Mouse (Mus musculus): ENCODE measurements at regions not wholly inside any gene's neighbourhood (a gene's known extent, or its start where the extent isn't known, plus 50 kb on each side); places are given as distances from the start of the nearest gene placed in this dataset.

- no peak for TF ChIP-seq EP300 (IDR thresholded peaks at IDR 0.05; ENCODE audit: low read depth)
- TF ChIP-seq CTCF (IDR thresholded peaks at IDR 0.05; ENCODE audit: low read depth) = no peak
- Histone ChIP-seq H3K27me3 (ENCODE audit: control insufficient read depth, insufficient read depth, low read length) (no peaks in the 10 kb centered on the region), H3K9ac (replicated peaks; ENCODE audit: low read depth, low read length) (no peak overlapping the region), H3K4me3 (ENCODE audit: low read depth, low read length) (no peak overlapping the region), H3K36me3 (replicated peaks; ENCODE audit: control insufficient read depth, insufficient read depth, low read length) (no peaks in the 10 kb centered on the region), H3K9me3 (replicated peaks; ENCODE audit: control insufficient read depth, low read length) (no peaks in the 10 kb centered on the region), H3K4me2 (ENCODE audit: low read depth, low read length) (no peak overlapping the region), H3K27ac (ENCODE audit: low read depth) (no peak overlapping the region), H3K4me1 (ENCODE audit: control insufficient read depth, insufficient read depth) (no peaks in the 10 kb centered on the region)
- ATAC-seq (ENCODE audit: insufficient read depth, low read depth) (no peak), DNase-seq (ENCODE audit: low spot score) (no peak)
- 74% methylated on average over 4 of the region's 4 CpGs for WGBS
These were observed 2308.6 kb downstream of the Pcdh9 start for GRCm38 (mm10) chr14:91581684-91582424.

- H3K4me3 ChIP-seq (ENCODE audit: low read depth, low read length) = no peak overlapping the region
- H3K27ac ChIP-seq (ENCODE audit: low read depth) = no peak overlapping the region
- no peak for DNase-seq (ENCODE audit: low spot score)
- H3K4me2 ChIP-seq (ENCODE audit: low read depth, low read length) = no peak overlapping the region
- no peaks in the 10 kb centered on the region for H3K36me3 ChIP-seq (replicated peaks; ENCODE audit: control insufficient read depth, insufficient read depth, low read length)
- no peaks in the 10 kb centered on the region for H3K9me3 ChIP-seq (replicated peaks; ENCODE audit: control insufficient read depth, low read length)
- no peaks in the 10 kb centered on the region for H3K27me3 ChIP-seq (ENCODE audit: control insufficient read depth, insufficient read depth, low read length)
- TF ChIP-seq CTCF (IDR thresholded peaks at IDR 0.05; ENCODE audit: low read depth) = no peak
- TF ChIP-seq EP300 (IDR thresholded peaks at IDR 0.05; ENCODE audit: low read depth) = no peak
- H3K9ac ChIP-seq (replicated peaks; ENCODE audit: low read depth, low read length) = no peak overlapping the region
- no peak for ATAC-seq (ENCODE audit: insufficient read depth, low read depth)
- no peaks in the 10 kb centered on the region for H3K4me1 ChIP-seq (ENCODE audit: control insufficient read depth, insufficient read depth)
These were observed 2321.4 kb downstream of the Pcdh9 start for GRCm38 (mm10) chr14:91569100-91569499.

- TF ChIP-seq CTCF (IDR thresholded peaks at IDR 0.05; ENCODE audit: low read depth) = no peak
- TF ChIP-seq EP300 (IDR thresholded peaks at IDR 0.05; ENCODE audit: low read depth) = no peak
- DNase-seq (ENCODE audit: low spot score) (no peak), ATAC-seq (ENCODE audit: insufficient read depth, low read depth) (no peak)
- Histone ChIP-seq H3K27ac (ENCODE audit: low read depth) (no peak overlapping the region), H3K9me3 (replicated peaks; ENCODE audit: control insufficient read depth, low read length) (no peaks in the 10 kb centered on the region), H3K27me3 (ENCODE audit: control insufficient read depth, insufficient read depth, low read length) (no peaks in the 10 kb centered on the region), H3K4me2 (ENCODE audit: low read depth, low read length) (no peak overlapping the region), H3K36me3 (replicated peaks; ENCODE audit: control insufficient read depth, insufficient read depth, low read length) (no peaks in the 10 kb centered on the region), H3K4me1 (ENCODE audit: control insufficient read depth, insufficient read depth) (no peaks in the 10 kb centered on the region), H3K4me3 (ENCODE audit: low read depth, low read length) (no peak overlapping the region), H3K9ac (replicated peaks; ENCODE audit: low read depth, low read length) (no peak overlapping the region)
These were observed 2351.3 kb downstream of the Pcdh9 start for GRCm38 (mm10) chr14:91539181-91539580.

GRCm38 (mm10) chr14:91534931-91535330 lies 2355.5 kb downstream of the Pcdh9 start:
- Histone ChIP-seq H3K4me2 (ENCODE audit: low read depth, low read length) (no peak overlapping the region), H3K9me3 (replicated peaks; ENCODE audit: control insufficient read depth, low read length) (no peaks in the 10 kb centered on the region), H3K27ac (ENCODE audit: low read depth) (no peak overlapping the region), H3K4me1 (ENCODE audit: control insufficient read depth, insufficient read depth) (no peaks in the 10 kb centered on the region), H3K36me3 (replicated peaks; ENCODE audit: control insufficient read depth, insufficient read depth, low read length) (no peaks in the 10 kb centered on the region), H3K4me3 (ENCODE audit: low read depth, low read length) (no peak overlapping the region), H3K9ac (replicated peaks; ENCODE audit: low read depth, low read length) (no peak overlapping the region), H3K27me3 (ENCODE audit: control insufficient read depth, insufficient read depth, low read length) (no peaks in the 10 kb centered on the region)
- ATAC-seq (ENCODE audit: insufficient read depth, low read depth) (no peak), DNase-seq (ENCODE audit: low spot score) (no peak)
- TF ChIP-seq CTCF (IDR thresholded peaks at IDR 0.05; ENCODE audit: low read depth) (no peak), EP300 (IDR thresholded peaks at IDR 0.05; ENCODE audit: low read depth) (no peak)
- 78% methylated on average over 1 of the region's 1 CpGs for WGBS

GRCm38 (mm10) chr14:91498449-91498848 lies 2392.0 kb downstream of the Pcdh9 start:
- Histone ChIP-seq H3K4me1 (ENCODE audit: control insufficient read depth, insufficient read depth) (no peaks in the 10 kb centered on the region), H3K27me3 (ENCODE audit: control insufficient read depth, insufficient read depth, low read length) (no peaks in the 10 kb centered on the region), H3K9me3 (replicated peaks; ENCODE audit: control insufficient read depth, low read length) (no peaks in the 10 kb centered on the region), H3K4me3 (ENCODE audit: low read depth, low read length) (no peak overlapping the region), H3K9ac (replicated peaks; ENCODE audit: low read depth, low read length) (no peak overlapping the region), H3K4me2 (ENCODE audit: low read depth, low read length) (no peak overlapping the region), H3K27ac (ENCODE audit: low read depth) (no peak overlapping the region), H3K36me3 (replicated peaks; ENCODE audit: control insufficient read depth, insufficient read depth, low read length) (no peaks in the 10 kb centered on the region)
- DNase-seq (ENCODE audit: low spot score) = no peak
- WGBS = 23% methylated on average over 1 of the region's 1 CpGs
- no peak for ATAC-seq (ENCODE audit: insufficient read depth, low read depth)
- TF ChIP-seq CTCF (IDR thresholded peaks at IDR 0.05; ENCODE audit: low read depth) (no peak), EP300 (IDR thresholded peaks at IDR 0.05; ENCODE audit: low read depth) (no peak)

GRCm38 (mm10) chr14:91478358-91478870 lies 2412.1 kb downstream of the Pcdh9 start:
- Histone ChIP-seq H3K27me3 (ENCODE audit: control insufficient read depth, insufficient read depth, low read length) (no peaks in the 10 kb centered on the region), H3K36me3 (replicated peaks; ENCODE audit: control insufficient read depth, insufficient read depth, low read length) (no peaks in the 10 kb centered on the region), H3K9me3 (replicated peaks; ENCODE audit: control insufficient read depth, low read length) (no peaks in the 10 kb centered on the region), H3K27ac (ENCODE audit: low read depth) (no peak overlapping the region), H3K4me3 (ENCODE audit: low read depth, low read length) (no peak overlapping the region), H3K9ac (replicated peaks; ENCODE audit: low read depth, low read length) (no peak overlapping the region), H3K4me1 (ENCODE audit: control insufficient read depth, insufficient read depth) (no peaks in the 10 kb centered on the region), H3K4me2 (ENCODE audit: low read depth, low read length) (no peak overlapping the region)
- no peak for DNase-seq (ENCODE audit: low spot score)
- TF ChIP-seq EP300 (IDR thresholded peaks at IDR 0.05; ENCODE audit: low read depth) (no peak), CTCF (IDR thresholded peaks at IDR 0.05; ENCODE audit: low read depth) (no peak)
- 59% methylated on average over 3 of the region's 3 CpGs for WGBS
- ATAC-seq (ENCODE audit: insufficient read depth, low read depth) = no peak
